Mouse (Mus musculus): Measurements from ENCODE around the gene Snx15.

DNA sequence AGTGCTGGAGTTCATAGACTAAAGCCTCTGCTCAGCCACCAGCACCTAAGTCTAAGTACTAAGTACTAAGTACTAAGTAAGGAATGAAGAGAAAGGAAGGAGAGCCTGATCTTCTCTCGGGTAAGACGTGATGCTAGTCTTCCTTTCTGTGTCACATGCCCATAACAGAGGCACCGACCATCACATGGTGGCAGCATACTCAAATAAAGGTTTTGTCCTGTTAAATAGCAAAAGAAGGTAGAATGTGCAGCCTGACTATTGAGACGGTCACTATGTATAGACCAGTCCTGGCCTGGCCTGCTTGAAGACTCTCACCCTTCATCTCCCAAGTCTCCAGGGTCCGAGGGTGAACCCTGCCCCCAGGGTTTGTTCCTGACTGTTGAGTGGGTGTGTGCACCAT lies 16.7 kb upstream of the Snx15 start:
- no peak for TF ChIP-seq CTCF (IDR thresholded peaks at IDR 0.05; ENCODE audit: borderline replicate concordance, extremely low read depth, insufficient read depth, insufficient read length)
- no peak for TF ChIP-seq POLR2A (IDR thresholded peaks at IDR 0.05; ENCODE audit: borderline replicate concordance, extremely low read depth, insufficient read depth, insufficient read length, poor library complexity, severe bottlenecking)
